Mouse (Mus musculus) c-Kit-positive CD71-negative TER-119-negative erythroid progenitor cells, embryonic 14.5 days (primary cell): ENCODE measurements around the gene Epsti1.
"Not testable (repeated sequence)": the region's sequence is repeated elsewhere in the genome, so short reads cannot be mapped to it uniquely, and the experiment has no call there.

Experiments used
- DNase-seq: peaks from one replicate; pipeline ENCODE4 v3.0.0-alpha.2; 2013; ENCODE audit warnings: low read depth

The Epsti1 gene

GRCm38 (mm10) chr14:77904171-77904762 is at the start of gene Epsti1:
TSS of gene Epsti1 (plus strand) at chr14:77904239.
- peak; percentile 32 for DNase-seq

- DNase-seq: no peak
These were observed 44.1 kb upstream of the Epsti1 start for GRCm38 (mm10) chr14:77859894-77860293.

- no peak for DNase-seq
These were observed 43.0 kb upstream of the Epsti1 start for GRCm38 (mm10) chr14:77860841-77861560.

GRCm38 (mm10) chr14:77864051-77864450 is 40.0 kb upstream of the Epsti1 start:
- DNase-seq: no peak

GRCm38 (mm10) chr14:77864510-77864909 is 39.5 kb upstream of the Epsti1 start:
- no peak for DNase-seq

- DNase-seq: no peak
These were observed 36.4 kb upstream of the Epsti1 start for GRCm38 (mm10) chr14:77867601-77868000.

GRCm38 (mm10) chr14:77870926-77871325 is 33.1 kb upstream of the Epsti1 start:
- DNase-seq: no peak

- DNase-seq: no peak
These were observed 32.6 kb upstream of the Epsti1 start for GRCm38 (mm10) chr14:77871380-77871975.

GRCm38 (mm10) chr14:77874304-77875241 is 29.5 kb upstream of the Epsti1 start, which contains the start of gene Dnajc15:
TSS of gene Dnajc15 (minus strand) at chr14:77875125.
- peak; percentile 75 for DNase-seq

- no peak for DNase-seq
These were observed 27.8 kb upstream of the Epsti1 start for GRCm38 (mm10) chr14:77876199-77876598.

GRCm38 (mm10) chr14:77877876-77878275 is 26.2 kb upstream of the Epsti1 start:
- DNase-seq: not testable (repeated sequence)

- DNase-seq: no peak
These were observed 22.0 kb upstream of the Epsti1 start for GRCm38 (mm10) chr14:77881998-77882397.

GRCm38 (mm10) chr14:77882669-77883068 is 21.4 kb upstream of the Epsti1 start:
- no peak for DNase-seq

- no peak for DNase-seq
These were observed 17.7 kb upstream of the Epsti1 start for GRCm38 (mm10) chr14:77886376-77886775.

GRCm38 (mm10) chr14:77886941-77887340 is 17.1 kb upstream of the Epsti1 start:
- no peak for DNase-seq

- DNase-seq: no peak
These were observed 14.1 kb upstream of the Epsti1 start for GRCm38 (mm10) chr14:77889911-77890310.

GRCm38 (mm10) chr14:77895951-77896350 is 8.1 kb upstream of the Epsti1 start:
- no peak for DNase-seq

GRCm38 (mm10) chr14:77902541-77902940 is 1.5 kb upstream of the Epsti1 start:
- DNase-seq: no peak

- no peak for DNase-seq
These were observed 1.4 kb downstream of the Epsti1 start for GRCm38 (mm10) chr14:77905466-77905865.

- DNase-seq: no peak
These were observed 2.5 kb downstream of the Epsti1 start for GRCm38 (mm10) chr14:77906586-77906985.

- DNase-seq: no peak
These were observed 11.7 kb downstream of the Epsti1 start for GRCm38 (mm10) chr14:77915776-77916175.

GRCm38 (mm10) chr14:77921641-77922040 is 17.6 kb downstream of the Epsti1 start:
- DNase-seq: no peak
